Comparison of ENCODE assay signal across 8 mouse cellular contexts in genomic region chr10:103368296-103369080, GRCm38 (mm10). TPM values are rescaled to one million over a fixed set of nuclear protein-coding genes. Genes with fewer than 3 reads are reported as not detected.
DNase-seq lines count a peak whose midpoint lies in the region; ATAC-seq lines count a peak whose summit lies in the region.

No protein-coding gene starts in this region.

- H3K36me3 ChIP-seq in erythroblast, embryonic 14.5 days (ENCODE audit: control insufficient read depth): no peaks in the 10 kb centered on the region
- H3K36me3 ChIP-seq in forebrain, embryonic 10.5 days (replicated peaks): no peaks in the 10 kb centered on the region
- no peaks in the 10 kb centered on the region for H3K36me3 ChIP-seq in hindbrain, embryonic 16.5 days (ENCODE audit: control insufficient read depth, insufficient read depth, low read length)
- no peaks in the 10 kb centered on the region for H3K36me3 ChIP-seq in midbrain, embryonic 15.5 days (replicated peaks)

- H3K27ac ChIP-seq in forebrain, embryonic 10.5 days: peak overlapping the region; percentile 82
- peak overlapping the region; percentile 76 for H3K27ac ChIP-seq in hindbrain, embryonic 16.5 days (ENCODE audit: low read depth, low read length)
- H3K27ac ChIP-seq in midbrain, embryonic 15.5 days: peak overlapping the region; percentile 76

- H3K4me1 ChIP-seq in erythroblast, embryonic 14.5 days (ENCODE audit: control insufficient read depth): peaks cover 3% of the 10 kb centered on the region
- peaks cover 24% of the 10 kb centered on the region for H3K4me1 ChIP-seq in forebrain, embryonic 10.5 days
- peaks cover 3% of the 10 kb centered on the region for H3K4me1 ChIP-seq in hindbrain, embryonic 16.5 days (ENCODE audit: control insufficient read depth, insufficient read depth, low read depth, low read length)
- peaks cover 8% of the 10 kb centered on the region for H3K4me1 ChIP-seq in midbrain, embryonic 15.5 days

- peak overlapping the region; percentile 33 for H3K4me3 ChIP-seq in erythroblast, embryonic 14.5 days (replicated peaks)
- peak overlapping the region; percentile 60 for H3K4me3 ChIP-seq in forebrain, embryonic 10.5 days
- peak overlapping the region; percentile 74 for H3K4me3 ChIP-seq in hindbrain, embryonic 16.5 days (ENCODE audit: low read length)
- peak overlapping the region; percentile 56 for H3K4me3 ChIP-seq in midbrain, embryonic 15.5 days

- no peak for ATAC-seq in erythroblast, adult 5-6 weeks (replicated peaks; ENCODE audit: low FRiP score, poor library complexity, severe bottlenecking)
- ATAC-seq in hindbrain, embryonic 16.5 days: peak; percentile 67
- peak; percentile 75 for ATAC-seq in midbrain, embryonic 15.5 days (replicated peaks)

- peak overlapping the region; percentile 79 for H3K4me2 ChIP-seq in hindbrain, embryonic 16.5 days (ENCODE audit: low read length)
- peak overlapping the region; percentile 89 for H3K4me2 ChIP-seq in midbrain, embryonic 15.5 days

- H3K9ac ChIP-seq in hindbrain, embryonic 16.5 days (ENCODE audit: low read depth, low read length): peak overlapping the region; percentile 80
- peak overlapping the region; percentile 64 for H3K9ac ChIP-seq in midbrain, embryonic 15.5 days

- DNase-seq in c-Kit-positive CD71-negative TER-119-negative erythroid progenitor cells, embryonic 14.5 days (ENCODE audit: low read depth): peak; percentile 4
- DNase-seq in forebrain, embryonic 10.5 days (ENCODE audit: extremely low spot score, low spot score): peak; percentile 47
- peak; percentile 31 to 81 for DNase-seq in left cerebral cortex, adult 9 months (ENCODE audit: low spot score in 2 of 2)
- DNase-seq in telencephalon, adult 2 months (ENCODE audit: low read depth, low spot score): peak; percentile 54

- peaks cover 25% of the 10 kb centered on the region for H3K27me3 ChIP-seq in erythroblast, embryonic 14.5 days (ENCODE audit: control insufficient read depth)
- H3K27me3 ChIP-seq in forebrain, embryonic 10.5 days (ENCODE audit: poor library complexity, severe bottlenecking): peaks cover 18% of the 10 kb centered on the region
- H3K27me3 ChIP-seq in hindbrain, embryonic 16.5 days (replicated peaks; ENCODE audit: control insufficient read depth, insufficient read depth, low read length): no peaks in the 10 kb centered on the region
- no peaks in the 10 kb centered on the region for H3K27me3 ChIP-seq in midbrain, embryonic 15.5 days (replicated peaks)

- H3K9me3 ChIP-seq in erythroblast, embryonic 14.5 days (ENCODE audit: control insufficient read depth, low read length): no peaks in the 10 kb centered on the region; the same call in 1 of the 2 replicates
- no peaks in the 10 kb centered on the region for H3K9me3 ChIP-seq in forebrain, embryonic 10.5 days
- H3K9me3 ChIP-seq in hindbrain, embryonic 16.5 days (ENCODE audit: control insufficient read depth, low read length): no peaks in the 10 kb centered on the region
- no peaks in the 10 kb centered on the region for H3K9me3 ChIP-seq in midbrain, embryonic 15.5 days

- under 1% methylated on average over 37 of the region's 37 CpGs for WGBS in forebrain, embryonic 10.5 days
- under 1% methylated on average over 37 of the region's 37 CpGs for WGBS in hindbrain, embryonic 16.5 days
- WGBS in midbrain, embryonic 15.5 days: under 1% methylated on average over 37 of the region's 37 CpGs

RNA-seq across cellular contexts. Expression of gene Slc6a15, which starts 0.9 kb away (rescaled TPM):
- not detected in 2 replicates for polyA plus RNA-seq in erythroblast, embryonic 14.5 days (2012)
- total RNA-seq in erythroblast, adult 5-6 weeks (2015; ENCODE audit: low replicate concordance): not detected in 2 replicates
- total RNA-seq in erythroblast, adult 5-6 weeks (2017; ENCODE audit: low replicate concordance): 0.09 TPM in 1 of 2 replicates, not detected in the other
- 8.4 and 10.0 TPM in 2 replicates for polyA plus RNA-seq in forebrain, embryonic 10.5 days (2016; fragmentation: Nextera tagmentation; extraction: Ambion mirVana)
- polyA plus RNA-seq in hindbrain, embryonic 16.5 days (2015; fragmentation: Nextera tagmentation; extraction: Ambion mirVana): 96.3 and 104 TPM in 2 replicates
- 45.3 and 51.7 TPM in 2 replicates for polyA plus RNA-seq in midbrain, embryonic 15.5 days (2015; fragmentation: Nextera tagmentation; extraction: Ambion mirVana)

Comparison
In these comparisons a context has a peak if more than half of its experiments do, and no peak if none do; other contexts are left out.
1. DNase-seq: peak in every context shown above with its lines; median percentile 56 in left cerebral cortex, adult 9 months; 54 in telencephalon, adult 2 months; 47 in forebrain, embryonic 10.5 days; 4 in c-Kit-positive CD71-negative TER-119-negative erythroid progenitor cells, embryonic 14.5 days.